Mouse (Mus musculus): ENCODE measurements at regions not wholly inside any gene's neighbourhood (a gene's known extent, or its start where the extent isn't known, plus 50 kb on each side); places are given as distances from the start of the nearest gene placed in this dataset.

DNA sequence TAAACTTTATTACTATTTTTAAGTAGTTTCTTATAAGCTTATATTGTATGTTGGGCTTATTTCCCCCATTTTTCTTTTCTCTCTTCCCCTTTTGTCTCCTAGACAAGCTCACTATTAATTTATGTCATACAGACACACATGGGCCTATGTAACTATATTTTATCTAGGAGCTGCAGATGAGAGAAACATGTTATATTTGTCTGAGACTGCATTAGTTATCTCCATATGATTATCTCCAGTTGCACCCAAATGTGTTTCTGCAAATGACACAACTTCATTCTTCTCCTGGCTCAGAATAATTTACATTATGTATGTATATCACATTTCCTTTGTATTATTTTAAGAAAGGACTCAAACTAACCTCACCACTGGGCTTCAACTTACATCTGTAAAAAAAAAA, 501.3 kb downstream of the Olfm4 start:
- H3K4me1 ChIP-seq (ENCODE audit: control insufficient read depth, insufficient read depth, low read length), result no peaks in the 10 kb centered on the region

DNA sequence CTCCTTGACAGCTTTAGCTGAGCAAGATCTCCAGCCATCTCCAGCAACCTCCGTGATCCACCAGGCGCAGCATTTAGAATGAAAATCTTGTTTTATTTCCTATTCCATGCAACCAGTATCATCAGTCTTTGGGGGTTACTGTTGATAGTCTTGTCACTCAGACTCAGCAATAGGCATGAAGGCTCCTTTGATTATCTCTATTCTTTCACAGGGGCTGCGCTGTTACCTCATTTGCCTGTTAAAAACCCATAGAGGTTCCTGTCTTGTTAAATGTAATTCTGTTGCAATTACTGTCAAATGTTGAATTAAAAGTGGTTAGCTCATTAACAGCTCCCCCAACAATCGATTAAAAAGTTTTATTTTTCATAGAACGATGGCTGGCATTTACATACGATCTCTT, 502.7 kb downstream of the Olfm4 start:
- no peaks in the 10 kb centered on the region for H3K4me1 ChIP-seq (ENCODE audit: control insufficient read depth, insufficient read depth, low read length)
- no peak overlapping the region for H3K27ac ChIP-seq (ENCODE audit: low read depth, low read length)
- no peak overlapping the region for H3K4me2 ChIP-seq
- H3K4me3 ChIP-seq (ENCODE audit: low read depth, low read length), result no peak overlapping the region
- H3K9ac ChIP-seq (ENCODE audit: low read length), result no peak overlapping the region
- H3K9me3 ChIP-seq (ENCODE audit: control insufficient read depth, low read length), result no peaks in the 10 kb centered on the region
- DNase-seq (ENCODE audit: low spot score, missing footprints) (no peak), ATAC-seq (ENCODE audit: low FRiP score) (no peak)
- H3K27me3 ChIP-seq (ENCODE audit: control insufficient read depth, insufficient read depth, low read length), result no peaks in the 10 kb centered on the region
- WGBS, result 91% methylated on average over 6 of the region's 6 CpGs
- no peaks in the 10 kb centered on the region for H3K36me3 ChIP-seq (ENCODE audit: control insufficient read depth, insufficient read depth, low read length)

More for the DNA sequence above, 501.3 kb downstream of the Olfm4 start:
- Histone ChIP-seq H3K4me3 (ENCODE audit: low read depth, low read length) (no peak overlapping the region), H3K9me3 (ENCODE audit: control insufficient read depth, low read length) (no peaks in the 10 kb centered on the region), H3K36me3 (ENCODE audit: control insufficient read depth, insufficient read depth, low read length) (no peaks in the 10 kb centered on the region), H3K27me3 (ENCODE audit: control insufficient read depth, insufficient read depth, low read length) (no peaks in the 10 kb centered on the region), H3K4me2 (no peak overlapping the region), H3K9ac (ENCODE audit: low read length) (no peak overlapping the region), H3K27ac (ENCODE audit: low read depth, low read length) (no peak overlapping the region)
- DNase-seq (ENCODE audit: low spot score, missing footprints) (no peak), ATAC-seq (ENCODE audit: low FRiP score) (no peak)

DNA sequence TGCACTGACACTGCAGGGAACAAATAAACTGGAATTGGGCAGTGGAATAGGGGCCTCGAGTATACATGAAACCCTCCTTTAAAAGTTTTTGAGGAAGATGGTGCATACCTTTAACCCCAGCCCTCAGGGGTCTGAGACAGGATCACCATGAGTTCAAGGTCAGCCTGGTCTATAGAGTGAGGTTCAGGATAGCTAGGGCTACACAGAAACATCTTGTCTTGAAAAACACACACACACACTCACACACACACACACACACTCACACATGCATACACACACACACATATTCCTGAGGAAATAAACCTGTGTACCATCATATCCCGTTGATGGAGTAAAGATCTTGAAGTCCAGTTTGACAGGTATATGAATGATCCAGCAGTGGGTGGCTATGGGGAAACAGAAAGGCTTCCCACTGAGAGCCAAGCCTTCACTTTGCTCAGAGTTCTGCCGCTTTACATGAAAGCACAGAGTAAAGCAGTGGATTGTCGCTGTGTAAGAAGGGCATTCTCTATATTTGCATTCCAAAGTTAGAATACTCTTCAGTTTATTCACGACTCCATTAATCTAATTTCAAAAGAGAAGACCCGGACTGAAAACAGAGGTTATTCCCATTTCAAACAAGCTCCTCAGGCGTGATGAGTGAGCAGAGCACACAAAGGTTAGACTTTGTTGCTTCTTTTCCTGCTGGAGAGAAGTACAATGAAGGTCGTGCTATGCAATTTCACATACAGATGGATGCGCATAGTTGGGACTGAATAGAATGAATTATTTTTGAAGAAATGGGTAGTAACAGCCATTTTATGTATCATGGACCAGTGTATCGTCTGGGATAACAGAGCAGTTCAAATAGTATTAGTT, 508.4 kb downstream of the Olfm4 start:
- Histone ChIP-seq H3K9me3 (ENCODE audit: control insufficient read depth, low read length) (no peaks in the 10 kb centered on the region), H3K4me3 (ENCODE audit: low read depth, low read length) (no peak overlapping the region), H3K9ac (ENCODE audit: low read length) (no peak overlapping the region), H3K4me1 (ENCODE audit: control insufficient read depth, insufficient read depth, low read length) (no peaks in the 10 kb centered on the region), H3K27me3 (ENCODE audit: control insufficient read depth, insufficient read depth, low read length) (no peaks in the 10 kb centered on the region), H3K36me3 (ENCODE audit: control insufficient read depth, insufficient read depth, low read length) (no peaks in the 10 kb centered on the region), H3K27ac (ENCODE audit: low read depth, low read length) (no peak overlapping the region), H3K4me2 (no peak overlapping the region)
- ATAC-seq (ENCODE audit: low FRiP score) (peak; percentile 78), DNase-seq (ENCODE audit: low spot score, missing footprints) (no peak)
- 45% methylated on average over 10 of the region's 10 CpGs for WGBS

DNA sequence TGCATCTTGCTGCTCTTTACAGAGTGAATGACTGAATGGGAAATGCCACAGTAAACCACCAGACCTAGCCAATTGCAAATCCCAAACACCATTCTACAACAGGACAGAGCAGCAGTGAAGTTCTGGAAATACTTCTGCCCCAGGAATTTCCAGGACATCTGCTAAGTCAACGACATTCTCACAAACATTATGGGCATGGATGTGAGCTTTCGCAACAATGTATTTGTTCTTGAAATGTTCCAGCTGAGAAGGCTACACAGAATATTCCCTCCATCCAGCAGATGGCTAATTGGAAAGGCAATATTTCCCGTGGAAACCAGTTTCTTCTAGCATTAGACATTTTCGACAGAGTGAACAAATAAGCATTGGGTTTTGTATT, 509.0 kb downstream of the Olfm4 start:
- H3K27ac ChIP-seq (ENCODE audit: low read depth, low read length), result no peak overlapping the region
- H3K4me2 ChIP-seq, result no peak overlapping the region
- no peak overlapping the region for H3K9ac ChIP-seq (ENCODE audit: low read length)
- no peak for DNase-seq (ENCODE audit: low spot score, missing footprints)
- H3K4me3 ChIP-seq (ENCODE audit: low read depth, low read length), result no peak overlapping the region
- H3K4me1 ChIP-seq (ENCODE audit: control insufficient read depth, insufficient read depth, low read length), result no peaks in the 10 kb centered on the region
- no peak for ATAC-seq (ENCODE audit: low FRiP score)
- 73% methylated on average over 4 of the region's 4 CpGs for WGBS
- no peaks in the 10 kb centered on the region for H3K27me3 ChIP-seq (ENCODE audit: control insufficient read depth, insufficient read depth, low read length)
- H3K36me3 ChIP-seq (ENCODE audit: control insufficient read depth, insufficient read depth, low read length), result no peaks in the 10 kb centered on the region
- H3K9me3 ChIP-seq (ENCODE audit: control insufficient read depth, low read length), result no peaks in the 10 kb centered on the region

DNA sequence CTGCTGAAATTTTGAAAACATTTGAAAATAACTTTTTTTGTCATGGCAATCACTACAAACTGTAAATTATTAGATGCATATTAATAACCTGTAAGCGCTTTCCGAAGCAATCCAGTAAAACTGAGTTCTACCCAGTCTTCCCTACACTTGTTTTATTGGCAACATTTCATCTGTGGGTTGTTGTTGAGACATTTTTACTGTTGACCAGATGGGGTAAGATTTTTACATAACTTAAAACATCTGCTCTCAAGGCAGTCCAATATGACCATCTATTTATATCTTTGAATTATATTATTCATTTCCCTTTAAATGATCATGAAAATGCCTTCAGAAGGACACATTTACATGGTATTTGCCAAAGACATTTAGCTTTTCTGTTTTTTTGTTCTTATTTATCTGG, 520.5 kb downstream of the Olfm4 start:
- DNase-seq (ENCODE audit: low spot score, missing footprints), result no peak
- Histone ChIP-seq H3K36me3 (ENCODE audit: control insufficient read depth, insufficient read depth, low read length) (no peaks in the 10 kb centered on the region), H3K4me2 (no peak overlapping the region), H3K4me1 (ENCODE audit: control insufficient read depth, insufficient read depth, low read length) (no peaks in the 10 kb centered on the region), H3K4me3 (ENCODE audit: low read depth, low read length) (no peak overlapping the region), H3K27me3 (ENCODE audit: control insufficient read depth, insufficient read depth, low read length) (no peaks in the 10 kb centered on the region), H3K9me3 (ENCODE audit: control insufficient read depth, low read length) (no peaks in the 10 kb centered on the region), H3K27ac (ENCODE audit: low read depth, low read length) (no peak overlapping the region), H3K9ac (ENCODE audit: low read length) (no peak overlapping the region)
- 97% methylated on average over 2 of the region's 2 CpGs for WGBS
- no peak for ATAC-seq (ENCODE audit: low FRiP score)

GRCm38 (mm10) chr14:80516626-80517025, 532.7 kb downstream of the Olfm4 start:
- 92% methylated on average over 2 of the region's 2 CpGs for WGBS
- ATAC-seq (ENCODE audit: low FRiP score) (no peak), DNase-seq (ENCODE audit: low spot score, missing footprints) (peak; percentile 75)
- no peak overlapping the region for H3K9ac ChIP-seq (ENCODE audit: low read length)
- H3K9me3 ChIP-seq (ENCODE audit: control insufficient read depth, low read length), result no peaks in the 10 kb centered on the region
- H3K27ac ChIP-seq (ENCODE audit: low read depth, low read length), result no peak overlapping the region
- no peak overlapping the region for H3K4me2 ChIP-seq
- no peaks in the 10 kb centered on the region for H3K4me1 ChIP-seq (ENCODE audit: control insufficient read depth, insufficient read depth, low read length)
- H3K4me3 ChIP-seq (ENCODE audit: low read depth, low read length), result no peak overlapping the region
- H3K27me3 ChIP-seq (ENCODE audit: control insufficient read depth, insufficient read depth, low read length), result no peaks in the 10 kb centered on the region
- H3K36me3 ChIP-seq (ENCODE audit: control insufficient read depth, insufficient read depth, low read length), result no peaks in the 10 kb centered on the region

DNA sequence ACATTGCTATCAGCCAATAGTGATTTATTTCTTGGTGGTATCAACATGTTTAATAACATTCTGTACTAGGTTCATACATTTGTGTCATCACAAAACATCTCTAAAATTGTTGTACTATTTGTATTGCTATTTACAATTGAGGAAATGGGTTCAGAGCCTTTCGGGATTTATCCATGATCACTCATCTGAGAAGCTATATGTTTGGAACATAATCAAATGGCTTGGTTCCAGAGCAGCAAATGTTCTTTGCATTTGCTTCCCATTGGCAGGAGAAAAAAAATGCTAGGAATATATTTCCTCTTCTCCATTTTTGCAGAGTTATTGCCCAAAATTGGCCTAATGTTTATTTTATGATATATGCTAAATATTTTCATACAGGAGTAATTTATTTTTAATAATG, 537.3 kb downstream of the Olfm4 start:
- H3K9ac ChIP-seq (ENCODE audit: low read length), result no peak overlapping the region
- no peak overlapping the region for H3K4me2 ChIP-seq
- no peak overlapping the region for H3K27ac ChIP-seq (ENCODE audit: low read depth, low read length)
- ATAC-seq (ENCODE audit: low FRiP score), result no peak
- no peaks in the 10 kb centered on the region for H3K4me1 ChIP-seq (ENCODE audit: control insufficient read depth, insufficient read depth, low read length)
- H3K27me3 ChIP-seq (ENCODE audit: control insufficient read depth, insufficient read depth, low read length), result no peaks in the 10 kb centered on the region
- H3K9me3 ChIP-seq (ENCODE audit: control insufficient read depth, low read length), result no peaks in the 10 kb centered on the region
- no peaks in the 10 kb centered on the region for H3K36me3 ChIP-seq (ENCODE audit: control insufficient read depth, insufficient read depth, low read length)
- no peak for DNase-seq (ENCODE audit: low spot score, missing footprints)
- no peak overlapping the region for H3K4me3 ChIP-seq (ENCODE audit: low read depth, low read length)
- 80% methylated on average over 1 of the region's 1 CpGs for WGBS

DNA sequence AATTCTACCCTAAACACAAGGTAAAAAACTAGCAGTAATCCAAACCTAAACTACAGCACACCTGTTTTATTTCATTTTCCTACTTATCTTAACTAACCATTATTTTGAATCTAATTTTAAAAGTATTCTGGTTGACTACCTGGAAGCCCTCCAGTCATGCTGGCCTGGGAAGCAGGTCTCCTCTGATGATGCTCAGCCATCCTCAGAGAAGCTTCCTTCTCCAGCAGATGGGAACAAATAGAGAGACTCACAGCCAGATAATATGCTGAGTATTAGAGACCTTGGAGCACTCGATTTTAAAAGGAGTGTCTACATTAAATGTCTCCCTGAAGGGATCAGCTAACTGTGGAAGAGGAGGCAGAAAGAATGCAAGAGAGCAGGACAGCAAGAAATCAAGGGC, 537.8 kb downstream of the Olfm4 start:
- no peaks in the 10 kb centered on the region for H3K36me3 ChIP-seq (ENCODE audit: control insufficient read depth, insufficient read depth, low read length)
- H3K4me1 ChIP-seq (ENCODE audit: control insufficient read depth, insufficient read depth, low read length), result no peaks in the 10 kb centered on the region
- no peak overlapping the region for H3K9ac ChIP-seq (ENCODE audit: low read length)
- H3K27me3 ChIP-seq (ENCODE audit: control insufficient read depth, insufficient read depth, low read length), result no peaks in the 10 kb centered on the region
- DNase-seq (ENCODE audit: low spot score, missing footprints), result peak; percentile 2
- 65% methylated on average over 1 of the region's 1 CpGs for WGBS
- no peak overlapping the region for H3K4me2 ChIP-seq
- H3K9me3 ChIP-seq (ENCODE audit: control insufficient read depth, low read length), result no peaks in the 10 kb centered on the region
- no peak overlapping the region for H3K27ac ChIP-seq (ENCODE audit: low read depth, low read length)
- no peak overlapping the region for H3K4me3 ChIP-seq (ENCODE audit: low read depth, low read length)
- no peak for ATAC-seq (ENCODE audit: low FRiP score)

DNA sequence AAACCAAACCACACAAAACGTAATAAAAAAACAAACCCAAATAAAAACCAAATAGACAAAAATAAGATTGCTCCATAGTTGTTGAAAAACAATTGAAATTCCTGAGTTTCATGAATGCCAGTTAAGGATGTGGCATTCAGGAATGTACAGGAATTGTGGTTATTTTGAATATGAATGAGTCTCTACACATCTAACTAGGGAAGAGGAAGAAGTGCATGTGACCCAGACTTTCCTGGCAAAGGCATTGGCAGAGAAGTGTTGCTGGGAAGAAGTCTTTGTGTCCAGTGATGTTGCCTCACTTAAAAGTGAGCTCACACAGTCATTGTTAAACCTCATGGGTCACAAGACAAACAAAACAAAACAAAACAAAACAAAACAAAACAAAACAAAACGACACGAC, 538.7 kb downstream of the Olfm4 start:
- H3K36me3 ChIP-seq (ENCODE audit: control insufficient read depth, insufficient read depth, low read length), result no peaks in the 10 kb centered on the region
- H3K4me1 ChIP-seq (ENCODE audit: control insufficient read depth, insufficient read depth, low read length), result no peaks in the 10 kb centered on the region
- DNase-seq (ENCODE audit: low spot score, missing footprints), result peak; percentile 66
- 79% methylated on average over 3 of the region's 3 CpGs for WGBS
- no peak overlapping the region for H3K4me3 ChIP-seq (ENCODE audit: low read depth, low read length)
- no peak overlapping the region for H3K9ac ChIP-seq (ENCODE audit: low read length)
- no peaks in the 10 kb centered on the region for H3K9me3 ChIP-seq (ENCODE audit: control insufficient read depth, low read length)
- no peaks in the 10 kb centered on the region for H3K27me3 ChIP-seq (ENCODE audit: control insufficient read depth, insufficient read depth, low read length)
- no peak overlapping the region for H3K4me2 ChIP-seq
- ATAC-seq (ENCODE audit: low FRiP score), result no peak
- no peak overlapping the region for H3K27ac ChIP-seq (ENCODE audit: low read depth, low read length)

All from midbrain, embryonic 11.5 days (tissue).